Mouse (Mus musculus) liver, embryonic 14.5 days (tissue): ENCODE measurements around the gene Serpina3k. TPM values are rescaled to one million over a fixed set of nuclear protein-coding genes. Genes with fewer than 3 reads are reported as not detected.
A peak's percentile ranks its signal among the peaks of the same experiment; 100 is the strongest.
"Not testable (repeated sequence)": the region's sequence is repeated elsewhere in the genome, so short reads cannot be mapped to it uniquely, and the experiment has no call there.

Experiments
- ATAC-seq: fragments of 200-750 bp; cut with Nextera tagmentation; 2 replicates; pipeline ENCODE4 v1.8.0; 2017; ENCODE audit warnings: moderate number of reproducible peaks, mild to moderate bottlenecking, moderate library complexity; ENCODE audit not compliant: insufficient read depth
- DNase-seq, 3 experiments: peaks; one replicate each; pipeline ENCODE4 v3.0.0-alpha.2; 2012 to 2013; ENCODE audit warnings: low read depth in 3 of 3, low spot score in 3 of 3
- H3K27ac ChIP-seq: fragments of 300-500 bp; sonication (generic); 2 replicates; pipeline ENCODE4 v1.5.1; 2014; ENCODE audit warnings: moderate library complexity, mild to moderate bottlenecking, control low read depth, inconsistent platforms
- H3K27me3 ChIP-seq: fragments of 300-500 bp; sonication (generic); 2 replicates; pipeline ENCODE4 v1.6.1; 2014; ENCODE audit warnings: mild to moderate bottlenecking, low read length, moderate library complexity; ENCODE audit not compliant: control insufficient read depth, insufficient read depth
- H3K36me3 ChIP-seq: fragments of 300-500 bp; sonication (generic); replicated peaks from 2 replicates; pipeline ENCODE4 v1.6.1; 2014; ENCODE audit warnings: low read depth; ENCODE audit not compliant: control insufficient read depth, insufficient read depth
- H3K4me1 ChIP-seq, 2 experiments: fragments of 200-500 bp in 1 of 2; fragments of 300-500 bp in 1 of 2; sonication (generic) in 1 of 2; replicated peaks; 2 replicates each; pipeline ENCODE4 v1.6.1; 2012 to 2014; ENCODE audit warnings: antibody characterized with exemption in 1 of 2, inconsistent platforms in 1 of 2, low read length in 1 of 2; ENCODE audit not compliant: control insufficient read depth in 2 of 2, insufficient read depth in 2 of 2
- H3K4me2 ChIP-seq: fragments of 300-500 bp; sonication (generic); 2 replicates; pipeline ENCODE4 v1.6.1; 2014; ENCODE audit warnings: low read depth, mild to moderate bottlenecking, control low read depth, moderate library complexity
- H3K4me3 ChIP-seq, 2 experiments: fragments of 200-500 bp in 1 of 2; fragments of 300-500 bp in 1 of 2; sonication (generic) in 1 of 2; 2 replicates each; pipeline ENCODE4 v1.5.1; 2012 to 2014; ENCODE audit warnings: low read depth in 2 of 2, low read length in 2 of 2, mild to moderate bottlenecking in 2 of 2, control low read depth in 1 of 2, inconsistent platforms in 1 of 2, moderate library complexity in 1 of 2; ENCODE audit not compliant: insufficient read depth in 1 of 2
- H3K9ac ChIP-seq: fragments of 300-500 bp; sonication (generic); replicated peaks from 2 replicates; pipeline ENCODE4 v1.6.1; 2014; ENCODE audit warnings: mild to moderate bottlenecking, control low read depth, moderate library complexity
- H3K9me3 ChIP-seq: fragments of 300-500 bp; sonication (generic); 2 replicates; pipeline ENCODE4 v1.6.1; 2016; ENCODE audit warnings: low read length, mixed read lengths; ENCODE audit not compliant: control insufficient read depth
- CTCF ChIP-seq: IDR thresholded peaks from 2 replicates; pipeline ENCODE4 v1.5.1; 2016; ENCODE audit warnings: antibody characterized with exemption, low read depth, control low read depth
- EP300 ChIP-seq: IDR thresholded peaks from 2 replicates; pipeline ENCODE4 v1.6.1; 2016; ENCODE audit warnings: antibody characterized with exemption, low read depth
- WGBS: fragments of 180-500 bp; shearing (Covaris S2); extraction: QIAGEN DNeasy Blood & Tissue Kit; methylation state at CpG from one replicate; pipeline ENCODE4 v1.1.7; 2014; ENCODE audit not compliant: insufficient replicate concordance; 5-methylcytosine and 5-hydroxymethylcytosine counted together
- polyA plus RNA-seq, 2 experiments: library from polyadenylated mRNA; depleted of rRNA in 1 of 2; stranded (reverse) in 1 of 2; unstranded in 1 of 2; fragments of >200 nt; fragmentation: Nextera tagmentation in 1 of 2; extraction: Ambion mirVana in 1 of 2; gene quantifications; 2 replicates each; pipeline versions ENCODE4 v1.2.1 to v1.2.3; 2012 to 2014

The Serpina3k gene
- polyA plus RNA-seq, 2 experiments: not detected

DNA sequence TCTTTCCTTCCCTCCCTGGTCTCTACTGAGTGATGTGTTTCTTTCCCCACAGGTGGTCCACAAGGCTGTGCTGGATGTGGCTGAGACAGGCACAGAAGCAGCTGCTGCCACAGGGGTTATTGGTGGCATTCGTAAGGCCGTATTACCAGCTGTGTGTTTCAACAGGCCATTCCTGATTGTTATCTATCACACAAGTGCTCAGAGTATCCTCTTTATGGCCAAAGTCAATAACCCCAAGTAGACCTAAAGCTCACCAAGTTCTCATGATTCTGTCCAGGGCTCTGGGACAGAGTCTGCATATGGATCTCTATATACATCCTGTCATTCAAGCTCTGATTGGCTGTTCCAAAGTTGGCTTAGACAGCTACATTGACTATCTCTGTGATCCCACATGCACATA lies 6.9 kb downstream of the Serpina3k start:
- no peaks in the 10 kb centered on the region for H3K4me1 ChIP-seq
- no peak for TF ChIP-seq EP300
- TF ChIP-seq CTCF: no peak
- no peaks in the 10 kb centered on the region for H3K27me3 ChIP-seq
- H3K9me3 ChIP-seq: no peaks in the 10 kb centered on the region
- no peak overlapping the region for H3K4me2 ChIP-seq
- H3K27ac ChIP-seq: no peak overlapping the region
- 66% methylated on average over 2 of the region's 2 CpGs for WGBS
- no peak overlapping the region for H3K9ac ChIP-seq
- DNase-seq (no peak), ATAC-seq (no peak)
- H3K36me3 ChIP-seq: no peaks in the 10 kb centered on the region
- H3K4me3 ChIP-seq: no peak overlapping the region

DNA sequence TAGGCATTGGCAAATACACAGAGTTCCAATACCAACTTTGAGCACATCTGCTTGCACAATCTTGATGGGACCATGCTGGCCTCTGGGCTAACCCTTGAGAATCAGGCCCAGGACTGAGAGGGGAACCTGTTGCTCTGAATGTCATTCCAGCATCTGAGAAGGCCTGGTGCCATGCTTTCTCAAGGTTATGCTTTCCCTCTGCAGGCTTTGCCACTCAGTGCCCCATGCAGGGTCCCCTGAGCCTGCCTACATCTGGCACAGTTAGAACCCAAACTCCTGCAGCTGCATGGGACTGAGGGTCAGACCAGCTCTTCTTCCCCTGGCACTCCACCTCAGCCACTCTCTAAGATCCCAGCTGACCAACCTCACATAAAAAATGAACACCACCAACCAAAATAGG lies 7.4 kb downstream of the Serpina3k start:
- H3K4me1 ChIP-seq: no peaks in the 10 kb centered on the region
- no peak overlapping the region for H3K4me2 ChIP-seq
- ATAC-seq (no peak), DNase-seq (no peak)
- H3K27me3 ChIP-seq: no peaks in the 10 kb centered on the region
- no peak for TF ChIP-seq EP300
- TF ChIP-seq CTCF: no peak
- no peak overlapping the region for H3K4me3 ChIP-seq
- H3K9ac ChIP-seq: no peak overlapping the region
- H3K9me3 ChIP-seq: no peaks in the 10 kb centered on the region
- H3K36me3 ChIP-seq: no peaks in the 10 kb centered on the region
- H3K27ac ChIP-seq: no peak overlapping the region

DNA sequence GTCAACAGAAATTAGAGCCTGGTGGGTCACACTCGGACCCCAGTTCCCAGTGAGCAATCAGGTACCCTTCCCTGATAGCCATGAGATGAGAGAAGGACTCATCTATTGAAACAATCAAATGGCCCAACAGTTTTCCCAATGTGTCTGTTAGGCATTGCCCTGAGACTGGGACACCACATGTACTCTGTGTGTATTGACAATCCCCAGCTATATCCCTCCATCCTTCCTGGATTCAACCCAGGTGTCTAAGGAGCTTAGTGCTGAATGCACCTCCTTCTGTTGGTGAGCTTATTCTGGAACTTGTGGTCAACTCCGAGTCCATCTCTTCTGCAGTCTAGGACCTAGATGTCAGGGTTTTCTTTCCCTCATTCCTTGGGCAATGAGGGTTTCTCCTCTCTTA lies 8.8 kb downstream of the Serpina3k start:
- no peak overlapping the region for H3K4me3 ChIP-seq
- H3K27me3 ChIP-seq: no peaks in the 10 kb centered on the region
- ATAC-seq: no peak
- no peak overlapping the region for H3K4me2 ChIP-seq
- no peaks in the 10 kb centered on the region for H3K9me3 ChIP-seq
- TF ChIP-seq CTCF (no peak), EP300 (no peak)
- H3K9ac ChIP-seq: no peak overlapping the region
- WGBS: 45% methylated on average over 2 of the region's 2 CpGs
- no peak overlapping the region for H3K27ac ChIP-seq
- no peaks in the 10 kb centered on the region for H3K4me1 ChIP-seq
- no peaks in the 10 kb centered on the region for H3K36me3 ChIP-seq
- no peak for DNase-seq

DNA sequence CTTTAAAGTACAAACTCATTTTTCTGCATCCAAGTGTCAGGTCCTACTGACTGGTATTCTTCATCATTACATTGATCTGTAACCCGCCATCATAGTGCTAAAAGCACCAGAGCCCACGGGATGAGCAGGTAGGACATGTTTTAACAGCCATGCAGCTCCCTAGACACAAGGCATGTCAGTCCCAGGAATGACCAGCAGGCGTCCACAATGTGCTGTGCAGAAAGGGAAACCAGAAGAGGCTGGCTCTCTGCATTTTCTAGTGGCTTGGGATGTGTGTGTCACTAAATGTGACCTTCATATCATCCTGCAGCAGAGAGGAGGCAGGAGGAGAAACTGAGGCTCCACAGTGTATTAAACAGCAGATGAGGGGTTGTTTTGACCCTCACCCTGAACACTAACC lies 13.5 kb downstream of the Serpina3k start:
- H3K27ac ChIP-seq, DNase-seq, H3K36me3 ChIP-seq, H3K4me2 ChIP-seq, H3K4me3 ChIP-seq, H3K9ac ChIP-seq, H3K9me3 ChIP-seq, H3K27me3 ChIP-seq, ATAC-seq, H3K4me1 ChIP-seq: not testable (repeated sequence)
- peak; percentile 55 for TF ChIP-seq CTCF
- 16% methylated on average over 3 of the region's 3 CpGs for WGBS

DNA sequence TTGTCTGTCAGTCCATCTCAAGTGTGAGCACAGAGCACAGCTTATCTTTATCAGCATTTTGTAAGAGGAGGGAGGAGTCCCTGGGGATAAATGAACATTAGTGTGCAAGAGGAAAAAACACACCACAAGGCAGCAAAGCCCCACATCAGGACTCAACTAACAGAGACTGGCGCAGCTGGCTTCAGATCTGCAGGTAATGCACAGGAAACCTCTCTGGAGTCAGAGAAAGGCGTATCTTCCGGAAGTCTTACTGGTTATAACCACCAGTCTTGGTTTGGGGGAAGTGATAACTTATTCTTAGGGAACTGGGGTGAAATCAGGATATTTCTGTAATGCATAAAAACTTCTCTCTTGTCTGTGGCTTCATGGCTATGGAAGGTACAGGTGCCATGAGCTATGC lies 17.7 kb downstream of the Serpina3k start:
- Histone ChIP-seq H3K4me1 (no peaks in the 10 kb centered on the region), H3K27ac (no peak overlapping the region), H3K36me3 (no peaks in the 10 kb centered on the region), H3K9me3 (no peaks in the 10 kb centered on the region), H3K4me2 (no peak overlapping the region), H3K27me3 (no peaks in the 10 kb centered on the region), H3K4me3 (no peak overlapping the region), H3K9ac (no peak overlapping the region)
- 39% methylated on average over 3 of the region's 3 CpGs for WGBS
- TF ChIP-seq EP300 (no peak), CTCF (no peak)
- DNase-seq (no peak), ATAC-seq (no peak)

DNA sequence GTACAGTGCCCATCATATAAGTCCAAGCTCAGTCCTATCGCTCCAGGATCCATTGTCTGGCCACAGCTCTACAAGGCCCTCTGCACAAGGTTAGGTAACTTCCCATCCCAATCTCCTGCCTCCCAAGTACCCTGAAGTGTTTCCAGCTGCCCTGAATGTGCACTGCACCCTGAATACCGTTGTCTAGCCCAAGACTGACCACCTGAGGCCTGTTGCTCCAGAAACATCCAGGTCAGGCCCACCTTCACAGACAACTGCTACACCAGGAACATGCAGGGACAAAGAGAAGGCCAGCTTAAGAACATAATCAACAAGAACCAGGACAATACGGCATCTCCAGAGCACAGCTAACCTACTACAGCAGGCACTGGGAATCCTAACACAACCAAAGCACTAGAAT lies 31.7 kb downstream of the Serpina3k start:
- 66% methylated on average over 3 of the region's 3 CpGs for WGBS
- Histone ChIP-seq H3K4me2 (no peak overlapping the region), H3K9me3 (no peaks in the 10 kb centered on the region), H3K27ac (no peak overlapping the region), H3K27me3 (no peaks in the 10 kb centered on the region), H3K36me3 (no peaks in the 10 kb centered on the region), H3K9ac (no peak overlapping the region), H3K4me3 (no peak overlapping the region), H3K4me1 (no peaks in the 10 kb centered on the region)
- no peak for TF ChIP-seq EP300
- ATAC-seq (no peak), DNase-seq (no peak)

DNA sequence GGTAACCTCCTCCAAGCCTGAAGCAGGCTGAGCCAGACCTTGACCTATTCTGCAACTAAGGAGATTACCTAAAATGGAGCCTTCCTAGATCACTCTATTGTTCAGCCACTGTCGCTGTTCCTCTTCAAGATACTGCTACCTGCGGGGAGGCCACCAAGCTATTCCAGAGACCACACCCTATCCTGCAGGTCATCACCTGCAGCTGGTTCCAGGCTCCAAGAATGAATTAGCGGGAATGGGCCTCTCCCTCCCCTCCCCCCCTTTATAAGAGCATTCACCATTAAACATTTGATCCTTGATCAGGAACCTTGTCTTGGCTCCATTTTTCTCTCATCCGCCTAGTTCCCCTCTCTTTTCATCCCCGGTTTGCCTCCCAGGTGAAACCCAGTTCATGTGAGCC lies 38.9 kb downstream of the Serpina3k start:
- H3K27me3 ChIP-seq, H3K27ac ChIP-seq, H3K9ac ChIP-seq, H3K4me3 ChIP-seq, H3K36me3 ChIP-seq, ATAC-seq, H3K4me2 ChIP-seq, H3K4me1 ChIP-seq, DNase-seq, H3K9me3 ChIP-seq: not testable (repeated sequence)
- WGBS: 65% methylated on average over 5 of the region's 5 CpGs

DNA sequence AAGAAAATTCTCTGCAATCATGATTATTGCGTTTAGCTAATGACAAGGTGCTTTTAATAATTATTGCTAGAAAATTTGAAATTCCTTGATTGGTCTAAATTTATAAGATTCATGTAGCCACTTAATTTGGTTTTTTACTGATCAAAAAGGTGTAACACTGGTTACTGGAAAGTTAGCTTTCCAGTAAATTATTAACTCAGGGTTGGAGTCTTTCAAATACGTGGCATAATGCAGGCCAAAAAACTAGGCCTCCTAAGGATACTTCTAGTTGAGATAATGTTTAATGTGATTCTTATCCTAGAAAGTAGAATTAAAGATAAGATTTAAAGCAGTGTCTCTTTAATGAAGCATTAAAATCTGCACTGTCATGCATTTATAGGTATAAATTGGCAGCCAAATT lies 40.1 kb downstream of the Serpina3k start:
- H3K27me3 ChIP-seq: not testable (repeated sequence)

More for the DNA sequence above, 40.1 kb downstream of the Serpina3k start:
- WGBS: 57% methylated on average over 2 of the region's 2 CpGs
- not testable (repeated sequence) for H3K36me3 ChIP-seq, H3K4me3 ChIP-seq, H3K27ac ChIP-seq, H3K9ac ChIP-seq, H3K4me2 ChIP-seq, ATAC-seq, H3K4me1 ChIP-seq, H3K9me3 ChIP-seq, DNase-seq
